Mouse (Mus musculus) CH12.LX (cell line): ENCODE measurements at regions not wholly inside any gene's neighbourhood (a gene's known extent, or its start where the extent isn't known, plus 50 kb on each side); places are given as distances from the start of the nearest gene placed in this dataset.

Source experiments
- DNase-seq: peaks from one replicate; pipeline ENCODE4 v3.0.0-alpha.2; 2013; ENCODE audit errors: extremely low read depth
- H3K27ac ChIP-seq: 2 replicates; pipeline ENCODE4 v1.5.1; 2012; ENCODE audit warnings: low read depth, mild to moderate bottlenecking, control low read depth, moderate library complexity; ENCODE audit not compliant: insufficient read depth
- H3K27me3 ChIP-seq: replicated peaks from 2 replicates; pipeline ENCODE3; 2012; ENCODE audit warnings: inconsistent platforms
- H3K36me3 ChIP-seq, 2 experiments: replicated peaks in 1 of 2; 2 replicates each; pipeline versions ENCODE3 to v1.6.1; 2012; ENCODE audit warnings: inconsistent platforms in 1 of 2, low read length in 1 of 2, mild to moderate bottlenecking in 1 of 2, mixed read lengths in 1 of 2, moderate library complexity in 1 of 2; ENCODE audit not compliant: control insufficient read depth in 1 of 2, insufficient read depth in 1 of 2
- H3K4me1 ChIP-seq, 2 experiments: 2 replicates each; pipeline ENCODE4 v1.6.1; 2012; ENCODE audit warnings: inconsistent platforms in 1 of 2, moderate library complexity in 1 of 2; ENCODE audit not compliant: insufficient read depth in 2 of 2, control insufficient read depth in 1 of 2
- H3K4me2 ChIP-seq: 2 replicates; pipeline ENCODE4 v1.6.1; 2012; ENCODE audit warnings: low read depth, mild to moderate bottlenecking, control low read depth; ENCODE audit not compliant: poor library complexity, insufficient read depth, severe bottlenecking
- H3K4me3 ChIP-seq, 3 experiments: fragments of 150-350 bp in 1 of 3; sonication (generic) in 1 of 3; replicated peaks in 1 of 3; 2 replicates each; pipeline versions ENCODE3 to v1.5.1; 2011 to 2012; ENCODE audit warnings: low read depth in 2 of 3, low read length in 2 of 3, mild to moderate bottlenecking in 2 of 3, moderate library complexity in 2 of 3, control low read depth in 1 of 3, improper control_type of control experiment in 1 of 3, inconsistent platforms in 1 of 3, mixed read lengths in 1 of 3; ENCODE audit not compliant: poor library complexity in 1 of 3
- H3K79me2 ChIP-seq: replicated peaks from 2 replicates; pipeline ENCODE4 v1.6.1; 2012; ENCODE audit warnings: mild to moderate bottlenecking, moderate library complexity; ENCODE audit not compliant: control insufficient read depth, poor library complexity, insufficient read depth, severe bottlenecking; ENCODE audit errors: extremely low read depth
- H3K9ac ChIP-seq: 2 replicates; pipeline ENCODE4 v1.6.1; 2012; ENCODE audit warnings: low read depth, mild to moderate bottlenecking, control low read depth, moderate library complexity; ENCODE audit not compliant: insufficient read depth
- H3K9me3 ChIP-seq: replicated peaks from 2 replicates; pipeline ENCODE3; 2012; ENCODE audit warnings: low read length, inconsistent platforms, mixed read lengths
- EP300 ChIP-seq: IDR thresholded peaks from 2 replicates; pipeline ENCODE4 v1.6.1; 2011; ENCODE audit warnings: low read length, improper control_type of control experiment
- JUN ChIP-seq: IDR thresholded peaks from 2 replicates; pipeline ENCODE4 v1.6.1; 2011; ENCODE audit warnings: low read depth, mild to moderate bottlenecking, low read length, improper control_type of control experiment, moderate library complexity; ENCODE audit not compliant: insufficient read depth
- MAX ChIP-seq: IDR thresholded peaks from 2 replicates; pipeline ENCODE4 v1.6.1; 2011; ENCODE audit warnings: low read length, improper control_type of control experiment
- MAZ ChIP-seq: IDR thresholded peaks from 2 replicates; pipeline ENCODE4 v1.6.1; 2012; ENCODE audit warnings: low read depth, mild to moderate bottlenecking, inconsistent platforms, low read length, improper control_type of control experiment, moderate library complexity
- POLR2A ChIP-seq: IDR thresholded peaks from 2 replicates; pipeline ENCODE4 v1.6.1; 2011; ENCODE audit warnings: low read depth, mild to moderate bottlenecking, improper control_type of control experiment, low read length
- SIN3A ChIP-seq: IDR thresholded peaks from 2 replicates; pipeline ENCODE4 v1.6.1; 2012; ENCODE audit warnings: low read length, improper control_type of control experiment, inconsistent platforms
- UBTF ChIP-seq: IDR thresholded peaks from 2 replicates; pipeline ENCODE4 v1.6.1; 2012; ENCODE audit warnings: low read depth, mild to moderate bottlenecking, inconsistent platforms, low read length, improper control_type of control experiment, moderate library complexity
- ZC3H11A ChIP-seq: IDR thresholded peaks from 2 replicates; pipeline ENCODE4 v1.6.1; 2012; ENCODE audit warnings: low read depth, mild to moderate bottlenecking, inconsistent platforms, low read length, improper control_type of control experiment
- dilution Hi-C: fragments of 300-500 bp; cut with MboI; formaldehyde crosslinking; loops from 2 replicates; pipeline ENCODE4 v1.14.3; 2020; ENCODE audit warnings: low sequenced_read_pairs; ENCODE audit not compliant: extremely low pct_unique_long_range_greater_than_20kb, extremely low pct_ligation_motif_present
- in situ Hi-C: fragments of 300-500 bp; cut with MboI; formaldehyde crosslinking; loops from 3 replicates; pipeline ENCODE4 v1.14.3; 2019; ENCODE audit warnings: low sequenced_read_pairs, low pct_ligation_motif_present, low pct_unique_long_range_greater_than_20kb, mixed read lengths

DNA sequence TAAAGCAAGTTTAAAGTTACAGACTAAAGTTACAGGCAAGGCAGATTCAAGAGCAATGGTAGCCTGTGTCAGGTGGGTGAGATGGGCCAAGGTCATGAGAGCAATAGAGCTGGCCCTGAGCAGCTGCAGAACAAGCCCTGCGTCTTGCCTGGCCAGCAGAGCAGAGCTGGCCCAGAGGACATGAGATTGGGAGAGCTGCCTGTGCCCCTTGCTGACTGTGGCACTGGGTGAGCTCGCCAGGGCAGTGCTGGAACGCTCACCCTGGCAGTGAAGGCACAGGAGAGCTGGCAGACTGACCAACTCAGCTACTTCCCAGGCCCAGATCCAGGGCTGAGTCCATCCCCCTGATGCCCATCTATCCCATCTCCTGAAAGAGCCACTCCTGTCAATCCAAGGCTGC, 53.7 kb upstream of the Caprin1 start:
- no peak overlapping the region for H3K9ac ChIP-seq
- H3K4me2 ChIP-seq: no peak overlapping the region
- no peaks in the 10 kb centered on the region for H3K79me2 ChIP-seq
- dilution Hi-C loops: no loop called here
- H3K9me3 ChIP-seq: no peaks in the 10 kb centered on the region
- no peaks in the 10 kb centered on the region for H3K27me3 ChIP-seq
- no peak for DNase-seq
- no peak for TF ChIP-seq SIN3A
- H3K27ac ChIP-seq: no peak overlapping the region
- no peak overlapping the region for H3K4me3 ChIP-seq
- H3K36me3 ChIP-seq: no peaks in the 10 kb centered on the region
- H3K4me1 ChIP-seq: no peaks in the 10 kb centered on the region
- in situ Hi-C loops: no loop called here

DNA sequence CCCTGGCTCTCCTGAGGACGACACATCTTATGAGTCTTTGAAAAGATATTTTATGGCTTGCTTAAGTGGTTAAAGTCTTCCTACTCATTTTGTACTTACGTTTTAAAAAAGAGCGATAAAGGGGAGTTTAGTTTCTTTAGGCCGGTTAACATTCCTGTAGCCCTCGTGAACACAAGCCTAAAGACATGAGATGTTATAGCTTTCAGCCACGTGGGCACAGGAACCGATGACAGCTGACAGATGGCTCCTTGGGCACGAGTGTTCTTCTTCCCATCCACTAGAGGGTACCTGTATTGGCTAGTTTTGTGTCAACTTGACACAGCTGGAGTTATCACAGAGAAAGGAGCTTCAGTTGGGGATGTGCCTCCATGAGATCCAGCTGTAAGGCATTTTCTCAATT, 63.8 kb upstream of the Caprin1 start:
- TF ChIP-seq POLR2A: no peak
- no peak for TF ChIP-seq MAZ
- no peak; the same call in 1 of the 2 replicates for TF ChIP-seq MAX
- TF ChIP-seq EP300: no peak
- TF ChIP-seq UBTF: no peak
- TF ChIP-seq, all 38 proteins: peak for 0
- in situ Hi-C loops: no loop called here

DNA sequence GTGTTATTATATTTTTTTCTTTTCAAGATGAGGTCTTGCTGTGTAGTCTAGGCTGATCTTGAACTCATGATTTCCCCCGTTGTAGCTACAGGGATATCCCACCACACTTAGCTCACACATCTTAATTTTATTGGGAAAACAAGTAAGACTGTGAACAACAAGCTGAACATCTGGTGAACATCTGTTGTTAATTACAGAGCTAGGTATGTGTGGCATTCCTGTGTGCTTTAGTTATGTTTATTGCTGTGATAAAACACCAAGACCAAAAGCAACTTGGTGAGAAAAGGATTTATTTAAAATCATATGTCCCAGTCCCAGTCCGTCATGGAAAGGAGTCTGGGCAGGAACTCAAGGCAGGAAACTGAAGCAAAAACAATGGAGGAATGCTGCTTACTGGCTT, 66.8 kb upstream of the Caprin1 start:
- Histone ChIP-seq H3K36me3 (no peaks in the 10 kb centered on the region), H3K9ac (no peak overlapping the region), H3K4me2 (no peak overlapping the region), H3K9me3 (peaks cover 2% of the 10 kb centered on the region), H3K27me3 (no peaks in the 10 kb centered on the region), H3K4me3 (no peak overlapping the region), H3K4me1 (peaks cover 0 to 8% of the 10 kb centered on the region in 2 experiments; a peak in 2 of 4 replicates), H3K79me2 (no peaks in the 10 kb centered on the region), H3K27ac (no peak overlapping the region)
- DNase-seq: no peak
- dilution Hi-C loops: no loop called here
- TF ChIP-seq JUN: no peak
- TF ChIP-seq ZC3H11A: no peak
- in situ Hi-C loops: no loop called here

More for the DNA sequence above, 63.8 kb upstream of the Caprin1 start:
- no peak overlapping the region for H3K9ac ChIP-seq
- DNase-seq: no peak
- H3K27me3 ChIP-seq: no peaks in the 10 kb centered on the region
- peaks cover 6% of the 10 kb centered on the region for H3K9me3 ChIP-seq
- H3K79me2 ChIP-seq: no peaks in the 10 kb centered on the region
- H3K27ac ChIP-seq: no peak overlapping the region
- H3K36me3 ChIP-seq: no peaks in the 10 kb centered on the region
- no peak overlapping the region for H3K4me3 ChIP-seq
- dilution Hi-C loops: no loop called here
- H3K4me1 ChIP-seq: peaks cover 0 to 8% of the 10 kb centered on the region in 2 experiments; a peak in 2 of 4 replicates
- no peak overlapping the region for H3K4me2 ChIP-seq
